Mouse (Mus musculus): ENCODE results near the gene Klhl30.

DNA sequence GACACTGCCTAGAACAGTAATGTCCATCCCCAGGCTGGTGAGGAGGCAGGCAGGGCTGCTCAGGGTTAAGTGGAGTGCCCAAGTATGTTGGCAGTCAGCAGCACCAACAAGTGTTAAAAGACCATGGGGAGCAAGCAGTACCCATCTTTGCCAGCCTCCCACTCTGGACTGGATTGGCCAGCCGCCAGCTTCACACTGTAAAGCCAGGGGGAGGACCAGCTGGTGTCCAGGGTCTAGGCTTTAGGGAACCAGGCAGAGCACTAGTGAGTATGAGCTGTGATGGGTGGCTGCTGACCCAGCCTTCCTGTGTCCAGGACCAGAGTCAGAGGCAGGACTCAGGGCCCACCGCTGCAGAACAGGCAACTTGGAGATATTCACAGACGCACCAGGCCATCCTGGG lies 6.8 kb upstream of the Klhl30 start:
- TF ChIP-seq CTCF (IDR thresholded peaks at IDR 0.05; ENCODE audit: low read depth) = no peak
- TF ChIP-seq EP300 (IDR thresholded peaks at IDR 0.05; ENCODE audit: low read depth) = no peak

Measured in liver, postnatal 0 days (tissue).